Mouse (Mus musculus) embryonic fibroblast, embryonic 13.5 days (primary cell): ENCODE measurements around the gene Sgpp2. TPM values are rescaled to one million over a fixed set of nuclear protein-coding genes. Genes with fewer than 3 reads are reported as not detected.

Experiments used
- H3K27ac ChIP-seq: 2 replicates; pipeline ENCODE4 v1.5.1; 2012; ENCODE audit warnings: low read length, control low read depth, inconsistent platforms; ENCODE audit not compliant: insufficient read depth
- H3K4me1 ChIP-seq: 2 replicates; pipeline ENCODE4 v1.6.1; 2011; ENCODE audit warnings: low read length; ENCODE audit not compliant: control insufficient read depth, insufficient read depth
- H3K4me3 ChIP-seq: 2 replicates; pipeline ENCODE4 v1.5.1; 2011; ENCODE audit warnings: mild to moderate bottlenecking, control low read depth, low read length; ENCODE audit not compliant: insufficient read depth
- CTCF ChIP-seq: IDR thresholded peaks from 2 replicates; pipeline ENCODE4 v1.5.1; 2011; ENCODE audit warnings: mild to moderate bottlenecking, control low read depth, low read length, moderate library complexity, borderline replicate concordance; ENCODE audit not compliant: insufficient read depth
- POLR2A ChIP-seq: IDR thresholded peaks from 2 replicates; pipeline ENCODE4 v1.6.1; 2011; ENCODE audit warnings: low read depth, mild to moderate bottlenecking, control low read depth, low read length, moderate library complexity
- polyA plus RNA-seq: library from polyadenylated mRNA; stranded (reverse); fragments of >200 nt; gene quantifications from 2 replicates; pipeline ENCODE4 v1.2.4, GENCODE M21; 2011; ENCODE audit warnings: low read depth; ENCODE audit not compliant: missing spikeins, insufficient read length

Sgpp2 gene
- polyA plus RNA-seq, 1 experiment: not detected

GRCm38 (mm10) chr1:78395191-78395735, 85.1 kb downstream of the Sgpp2 start:
- no peak overlapping the region for H3K4me3 ChIP-seq
- TF ChIP-seq POLR2A: no peak
- no peak for TF ChIP-seq CTCF
- no peak overlapping the region for H3K27ac ChIP-seq
- H3K4me1 ChIP-seq: 0 out of 2 replicates have a peak, but pooled peaks cover 5% of the 10 kb centered on the region

- Histone ChIP-seq H3K27ac (no peak overlapping the region), H3K4me1 (0 out of 2 replicates have a peak, but pooled peaks cover 5% of the 10 kb centered on the region), H3K4me3 (no peak overlapping the region)
- TF ChIP-seq POLR2A (no peak), CTCF (no peak)
Observed at GRCm38 (mm10) chr1:78395737-78396136, 85.6 kb downstream of the Sgpp2 start.

- TF ChIP-seq POLR2A: no peak
- no peak for TF ChIP-seq CTCF
- H3K27ac ChIP-seq: no peak overlapping the region
Observed at GRCm38 (mm10) chr1:78396320-78396913, 86.3 kb downstream of the Sgpp2 start.

GRCm38 (mm10) chr1:78399755-78400154, 89.6 kb downstream of the Sgpp2 start:
- Histone ChIP-seq H3K4me1 (0 out of 2 replicates have a peak, but pooled peaks cover 5% of the 10 kb centered on the region), H3K27ac (no peak overlapping the region), H3K4me3 (no peak overlapping the region)
- TF ChIP-seq POLR2A: no peak
- no peak for TF ChIP-seq CTCF

More at GRCm38 (mm10) chr1:78396320-78396913, 86.3 kb downstream of the Sgpp2 start:
- H3K4me1 ChIP-seq: 0 out of 2 replicates have a peak, but pooled peaks cover 5% of the 10 kb centered on the region
- no peak overlapping the region for H3K4me3 ChIP-seq

GRCm38 (mm10) chr1:78401413-78401812, 91.3 kb downstream of the Sgpp2 start:
- Histone ChIP-seq H3K27ac (no peak overlapping the region), H3K4me1 (no peaks in the 10 kb centered on the region), H3K4me3 (no peak overlapping the region)
- TF ChIP-seq CTCF (no peak), POLR2A (no peak)

GRCm38 (mm10) chr1:78409396-78409795, 99.3 kb downstream of the Sgpp2 start:
- TF ChIP-seq CTCF: no peak
- TF ChIP-seq POLR2A: no peak
- H3K4me1 ChIP-seq: no peaks in the 10 kb centered on the region
- no peak overlapping the region for H3K4me3 ChIP-seq
- H3K27ac ChIP-seq: no peak overlapping the region

GRCm38 (mm10) chr1:78412668-78413067, 102.5 kb downstream of the Sgpp2 start:
- TF ChIP-seq POLR2A (no peak), CTCF (no peak)
- no peak overlapping the region for H3K27ac ChIP-seq

GRCm38 (mm10) chr1:78414421-78414820, 104.3 kb downstream of the Sgpp2 start:
- no peaks in the 10 kb centered on the region for H3K4me1 ChIP-seq
- no peak overlapping the region for H3K4me3 ChIP-seq
- no peak overlapping the region for H3K27ac ChIP-seq
- no peak for TF ChIP-seq POLR2A
- TF ChIP-seq CTCF: no peak

More at GRCm38 (mm10) chr1:78412668-78413067, 102.5 kb downstream of the Sgpp2 start:
- H3K4me1 ChIP-seq: no peaks in the 10 kb centered on the region
- no peak overlapping the region for H3K4me3 ChIP-seq

- TF ChIP-seq CTCF (no peak), POLR2A (no peak)
- H3K4me3 ChIP-seq: no peak overlapping the region
- no peak overlapping the region for H3K27ac ChIP-seq
- no peaks in the 10 kb centered on the region for H3K4me1 ChIP-seq
Observed at GRCm38 (mm10) chr1:78417154-78417911, 107.2 kb downstream of the Sgpp2 start.

GRCm38 (mm10) chr1:78419593-78419992, 109.4 kb downstream of the Sgpp2 start:
- no peak overlapping the region for H3K27ac ChIP-seq
- no peak overlapping the region for H3K4me3 ChIP-seq
- no peak for TF ChIP-seq POLR2A
- peak; percentile 58 for TF ChIP-seq CTCF
- H3K4me1 ChIP-seq: no peaks in the 10 kb centered on the region
